Mouse (Mus musculus) lung, postnatal 0 days (tissue): Measurements from ENCODE around the gene Zbtb16. TPM values are rescaled to one million over a fixed set of nuclear protein-coding genes. Genes with fewer than 3 reads are reported as not detected.
A peak's percentile ranks its signal among the peaks of the same experiment; 100 is the strongest.

Source experiments
- ATAC-seq: fragments of 200-750 bp; cut with Nextera tagmentation; 2 replicates; pipeline ENCODE4 v1.8.0; 2017; ENCODE audit warnings: moderate library complexity
- DNase-seq: peaks from one replicate; pipeline ENCODE4 v3.0.0-alpha.2; 2016; ENCODE audit warnings: low spot score
- H3K27ac ChIP-seq: fragments of 300-500 bp; sonication (generic); 2 replicates; pipeline ENCODE4 v1.5.1; 2014; ENCODE audit warnings: antibody characterized with exemption, mild to moderate bottlenecking, low read length, mixed read lengths
- H3K27me3 ChIP-seq: fragments of 300-500 bp; sonication (generic); replicated peaks from 2 replicates; pipeline ENCODE4 v1.6.1; 2014; ENCODE audit warnings: low read length, mixed read lengths; ENCODE audit not compliant: insufficient read depth
- H3K36me3 ChIP-seq: fragments of 300-500 bp; sonication (generic); 2 replicates; pipeline ENCODE4 v1.6.1; 2014; ENCODE audit warnings: low read length, mixed read lengths; ENCODE audit not compliant: insufficient read depth
- H3K4me1 ChIP-seq: fragments of 300-500 bp; sonication (generic); 2 replicates; pipeline ENCODE4 v1.6.1; 2014; ENCODE audit warnings: antibody characterized with exemption, low read depth, low read length, mixed read lengths; ENCODE audit not compliant: insufficient read depth
- H3K4me2 ChIP-seq: fragments of 300-500 bp; sonication (generic); replicated peaks from 2 replicates; pipeline ENCODE4 v1.6.1; 2014; ENCODE audit warnings: low read depth, mild to moderate bottlenecking, low read length, moderate library complexity, mixed read lengths
- H3K4me3 ChIP-seq: fragments of 300-500 bp; sonication (generic); 2 replicates; pipeline ENCODE4 v1.5.1; 2014; ENCODE audit warnings: low read depth, low read length
- H3K9ac ChIP-seq: fragments of 300-500 bp; sonication (generic); replicated peaks from 2 replicates; pipeline ENCODE4 v1.6.1; 2014; ENCODE audit warnings: low read depth, mild to moderate bottlenecking
- H3K9me3 ChIP-seq: fragments of 300-500 bp; sonication (generic); 2 replicates; pipeline ENCODE4 v1.6.1; 2016; ENCODE audit warnings: low read length, mixed read lengths
- CTCF ChIP-seq: IDR thresholded peaks from 2 replicates; pipeline ENCODE4 v1.5.1; 2016; ENCODE audit warnings: antibody characterized with exemption, mild to moderate bottlenecking
- EP300 ChIP-seq: IDR thresholded peaks from 2 replicates; pipeline ENCODE4 v1.6.1; 2016; ENCODE audit warnings: antibody characterized with exemption, mild to moderate bottlenecking, control low read depth
- WGBS: fragments of 180-500 bp; shearing (Covaris S2); extraction: QIAGEN DNeasy Blood & Tissue Kit; methylation state at CpG from one replicate; pipeline ENCODE4 v1.1.7; 2014; 5-methylcytosine and 5-hydroxymethylcytosine counted together
- polyA plus RNA-seq: library from polyadenylated mRNA; unstranded; fragments of >200 nt; fragmentation: Nextera tagmentation; extraction: Ambion mirVana; gene quantifications from 2 replicates; pipeline ENCODE4 v1.2.1, GENCODE M21; 2015

The Zbtb16 gene
- polyA plus RNA-seq, 1 experiment from 2014 or later: 19.7 TPM

DNA sequence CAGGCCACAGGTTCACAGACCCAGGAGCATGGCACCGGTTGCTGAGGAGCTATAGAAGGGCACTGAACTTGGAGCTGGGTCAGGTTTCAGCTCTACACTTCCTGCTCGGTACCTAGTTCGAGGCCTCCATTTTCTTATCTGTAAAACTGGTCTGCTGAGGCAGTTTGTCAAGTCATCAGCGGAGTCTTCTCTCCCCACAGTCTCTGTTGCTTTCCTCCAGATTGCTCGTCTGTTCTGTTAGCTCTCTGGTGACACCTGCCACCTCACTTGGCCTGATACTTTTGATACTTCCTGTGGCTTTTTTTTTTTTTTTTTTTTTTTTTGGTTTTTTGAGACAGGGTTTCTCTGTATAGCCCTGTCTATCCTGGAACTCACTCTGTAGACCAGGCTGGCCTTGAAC, 124.2 kb downstream of the Zbtb16 start:
- H3K9me3 ChIP-seq: no peaks in the 10 kb centered on the region
- WGBS: 69% methylated on average over 5 of the region's 5 CpGs
- H3K27me3 ChIP-seq: no peaks in the 10 kb centered on the region
- DNase-seq (no peak), ATAC-seq (no peak)
- peaks cover 30% of the 10 kb centered on the region for H3K36me3 ChIP-seq
- H3K4me1 ChIP-seq: peaks cover 13% of the 10 kb centered on the region; the same call in 1 of the 2 replicates
- no peak overlapping the region for H3K9ac ChIP-seq
- H3K4me2 ChIP-seq: no peak overlapping the region
- H3K27ac ChIP-seq: peak overlapping the region; percentile 47
- no peak for TF ChIP-seq EP300
- no peak for TF ChIP-seq CTCF
- no peak overlapping the region for H3K4me3 ChIP-seq

DNA sequence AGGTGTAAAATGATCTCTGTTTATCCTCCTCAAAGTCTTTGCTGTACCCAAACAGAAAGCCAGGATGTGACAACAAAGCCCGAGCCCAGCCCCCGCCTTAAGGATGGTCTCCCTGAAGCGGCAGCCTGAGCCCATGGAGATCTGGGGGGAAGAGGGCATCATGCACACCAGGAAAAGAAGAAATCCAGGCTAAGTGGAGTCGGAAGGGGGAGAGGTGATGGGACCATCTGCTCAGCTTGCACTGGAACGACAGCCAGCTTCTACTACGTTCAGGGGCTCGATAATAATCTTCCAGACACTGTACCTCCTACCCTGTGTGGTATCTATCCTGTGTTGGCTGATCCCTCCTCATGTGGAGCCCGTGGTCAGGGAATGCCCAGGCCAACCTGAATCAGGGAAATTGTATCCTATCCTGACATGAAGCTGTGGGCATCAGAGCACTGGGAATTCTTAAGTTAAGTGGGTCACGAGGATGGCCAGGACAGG, 124.7 kb downstream of the Zbtb16 start:
- 39% methylated on average over 9 of the region's 9 CpGs for WGBS
- H3K4me1 ChIP-seq: peaks cover 18% of the 10 kb centered on the region; the same call in 1 of the 2 replicates
- H3K4me3 ChIP-seq: no peak overlapping the region
- DNase-seq: peak; percentile 62
- H3K4me2 ChIP-seq: no peak overlapping the region
- no peak for ATAC-seq
- no peaks in the 10 kb centered on the region for H3K9me3 ChIP-seq
- no peak overlapping the region for H3K9ac ChIP-seq
- TF ChIP-seq CTCF (no peak), EP300 (peak; percentile 32; the same call in 1 of the 2 replicates)
- H3K27me3 ChIP-seq: no peaks in the 10 kb centered on the region
- peak overlapping the region; percentile 47 for H3K27ac ChIP-seq
- peaks cover 25% of the 10 kb centered on the region for H3K36me3 ChIP-seq

DNA sequence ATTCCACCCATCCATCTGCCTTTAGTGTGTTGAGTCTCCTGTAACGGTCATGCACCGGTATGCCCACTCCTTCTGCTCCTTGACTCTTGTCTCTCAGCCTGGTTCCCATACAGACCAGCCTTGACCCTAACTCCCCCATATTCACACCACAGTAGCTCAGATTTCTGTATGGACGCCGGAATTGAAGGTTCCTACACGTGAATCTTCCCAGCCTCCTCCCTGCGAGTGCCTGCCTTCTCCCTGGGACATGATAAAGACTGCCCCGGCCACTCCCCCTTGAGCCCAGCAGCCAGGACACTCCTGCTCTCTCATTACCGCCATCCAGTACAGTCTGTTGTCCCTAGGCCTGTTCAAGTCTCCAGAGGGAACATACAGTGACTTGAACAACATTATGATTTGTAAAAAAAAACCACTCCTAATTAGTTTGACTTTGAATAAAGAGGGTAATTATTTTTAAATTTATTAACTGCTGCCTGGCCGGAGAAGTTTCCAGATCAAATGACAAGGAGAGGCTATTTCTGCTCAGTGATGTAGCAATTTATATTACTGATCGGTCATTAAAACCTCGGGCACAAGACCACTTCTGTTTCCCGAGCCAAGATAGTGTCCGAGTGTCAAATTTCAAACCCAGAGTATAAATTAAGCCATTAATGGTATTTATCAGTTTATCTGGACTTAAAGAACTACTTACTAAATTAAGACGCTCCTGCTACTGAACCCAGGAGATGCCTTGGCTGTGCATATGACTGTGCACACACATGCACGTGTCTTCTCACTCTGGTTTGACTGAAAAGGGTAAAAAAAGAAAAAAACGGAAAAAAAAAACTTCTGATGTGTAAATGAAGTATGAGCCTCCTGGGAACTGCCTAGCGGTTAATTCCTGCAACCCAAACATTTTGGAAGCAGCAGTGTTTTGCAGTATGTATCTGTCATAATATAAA, 125.4 kb downstream of the Zbtb16 start:
- Histone ChIP-seq H3K4me3 (no peak overlapping the region), H3K36me3 (peaks cover 18% of the 10 kb centered on the region; the same call in 1 of the 2 replicates), H3K9me3 (no peaks in the 10 kb centered on the region), H3K4me2 (no peak overlapping the region), H3K4me1 (peaks cover 24% of the 10 kb centered on the region; the same call in 1 of the 2 replicates), H3K9ac (no peak overlapping the region), H3K27ac (peak overlapping the region; percentile 47; the same call in 1 of the 2 replicates), H3K27me3 (no peaks in the 10 kb centered on the region)
- ATAC-seq: no peak
- 42% methylated on average over 17 of the region's 17 CpGs for whole genome bisulfite sequencing
- TF ChIP-seq CTCF: no peak
- no peak for TF ChIP-seq EP300
- peak; percentile 64 for DNase-seq

DNA sequence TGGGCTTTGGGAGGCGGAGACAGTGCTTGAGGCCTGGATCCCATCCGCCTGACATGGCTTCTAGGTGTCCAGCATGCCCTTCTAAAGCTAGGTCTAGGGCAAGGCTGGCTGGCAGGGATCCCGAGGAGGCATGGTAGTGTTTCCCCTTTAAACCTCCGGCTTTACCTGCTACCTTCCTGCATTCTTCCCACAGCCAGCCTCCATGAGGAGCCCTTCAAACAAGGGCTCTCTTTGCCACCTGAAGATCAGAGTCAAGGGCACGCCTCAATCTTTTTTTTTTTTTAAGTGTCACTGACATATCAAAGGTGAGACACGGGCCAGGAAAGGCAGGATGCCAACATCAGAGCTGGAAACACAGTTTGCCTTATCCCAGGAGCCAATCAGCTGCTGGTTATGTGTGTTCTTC, 128.2 kb downstream of the Zbtb16 start:
- 51% methylated on average over 6 of the region's 6 CpGs for WGBS
- ATAC-seq: peak; percentile 74
- H3K27me3 ChIP-seq: no peaks in the 10 kb centered on the region
- no peak overlapping the region for H3K9ac ChIP-seq
- H3K9me3 ChIP-seq: no peaks in the 10 kb centered on the region
- DNase-seq: peak; percentile 88
- H3K4me2 ChIP-seq: no peak overlapping the region
- TF ChIP-seq CTCF (no peak), EP300 (peak; percentile 96)
- H3K27ac ChIP-seq: peak overlapping the region; percentile 89
- H3K4me3 ChIP-seq: no peak overlapping the region
- H3K4me1 ChIP-seq: peaks cover 24% of the 10 kb centered on the region; the same call in 1 of the 2 replicates
- H3K36me3 ChIP-seq: no peaks in the 10 kb centered on the region; the same call in 1 of the 2 replicates

DNA sequence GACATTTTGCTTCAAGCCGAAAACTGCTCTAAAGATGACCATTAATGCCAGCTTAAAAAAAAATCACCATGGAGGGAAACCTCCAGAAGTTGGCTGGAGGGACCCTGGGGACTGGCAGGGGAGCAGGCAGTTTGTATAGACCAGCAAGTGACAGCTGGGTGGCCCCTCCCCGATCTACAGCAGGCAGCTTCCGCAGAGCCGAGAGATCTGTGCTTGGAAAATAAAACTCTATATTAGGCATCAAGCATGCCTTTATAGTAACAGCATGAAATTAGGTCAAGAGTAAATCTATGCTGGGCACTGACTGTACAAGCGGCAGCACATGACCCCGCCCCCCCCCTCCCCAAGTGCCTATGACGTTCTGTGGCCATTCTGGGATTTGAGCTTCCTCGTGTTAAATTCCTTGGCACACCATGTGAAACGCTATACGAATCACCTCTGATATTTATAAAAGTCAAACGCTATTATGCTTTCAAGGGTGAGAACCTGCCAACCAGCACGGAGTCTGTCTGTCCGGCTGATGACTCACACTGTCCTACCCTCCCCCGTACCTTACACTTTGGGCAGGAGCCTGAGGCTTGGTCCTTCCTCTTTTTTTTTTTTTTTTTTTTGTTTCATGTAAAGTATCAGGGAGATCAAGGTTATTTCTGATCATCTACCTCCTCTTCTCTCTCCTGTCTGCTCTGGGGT, 128.7 kb downstream of the Zbtb16 start:
- DNase-seq (peak; percentile 95), ATAC-seq (peak; percentile 88)
- Histone ChIP-seq H3K4me2 (no peak overlapping the region; the same call in 1 of the 2 replicates), H3K36me3 (no peaks in the 10 kb centered on the region; the same call in 1 of the 2 replicates), H3K4me3 (no peak overlapping the region), H3K27ac (peak overlapping the region; percentile 94), H3K9me3 (no peaks in the 10 kb centered on the region), H3K4me1 (peaks cover 24% of the 10 kb centered on the region; the same call in 1 of the 2 replicates), H3K9ac (0 out of 2 replicates have a peak overlapping the region, but pooled peaks have one; percentile 16), H3K27me3 (no peaks in the 10 kb centered on the region)
- TF ChIP-seq CTCF (no peak), EP300 (peak; percentile 98)
- 21% methylated on average over 14 of the region's 14 CpGs for WGBS

DNA sequence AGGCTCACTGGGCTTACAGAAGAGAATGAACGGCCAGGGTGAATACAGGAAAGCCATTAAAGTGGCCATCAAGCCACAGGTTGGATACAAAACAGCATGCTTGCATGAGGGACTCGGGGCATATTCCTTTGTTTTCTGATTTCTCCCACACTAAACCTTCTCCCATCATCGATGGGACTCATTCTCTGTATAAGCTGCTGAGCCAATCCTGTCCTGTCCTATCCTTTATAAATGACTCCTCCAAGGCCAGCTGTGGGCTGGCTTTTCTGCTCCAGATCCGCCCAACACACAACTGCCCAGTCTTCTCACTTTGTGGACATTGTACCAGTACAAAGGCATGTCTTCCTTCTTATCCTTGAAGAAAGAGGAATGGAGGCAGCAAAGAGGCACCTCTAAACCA, 134.7 kb downstream of the Zbtb16 start:
- no peaks in the 10 kb centered on the region for H3K36me3 ChIP-seq
- H3K27ac ChIP-seq: no peak overlapping the region
- H3K4me3 ChIP-seq: no peak overlapping the region
- no peak for ATAC-seq
- DNase-seq: no peak
- WGBS: 86% methylated on average over 4 of the region's 4 CpGs
- no peak overlapping the region for H3K9ac ChIP-seq
- no peaks in the 10 kb centered on the region for H3K27me3 ChIP-seq
- H3K4me2 ChIP-seq: no peak overlapping the region
- H3K4me1 ChIP-seq: peaks cover 5% of the 10 kb centered on the region; the same call in 1 of the 2 replicates
- no peak for TF ChIP-seq EP300
- no peak for TF ChIP-seq CTCF
- H3K9me3 ChIP-seq: no peaks in the 10 kb centered on the region
